Mouse (Mus musculus) neural tube, embryonic 11.5 days (tissue): Measurements from ENCODE around the gene Gm5426. TPM values are rescaled to one million over a fixed set of nuclear protein-coding genes. Genes with fewer than 3 reads are reported as not detected.

Experiments used
- ATAC-seq: fragments of 200-750 bp; cut with Nextera tagmentation; 2 replicates; pipeline ENCODE4 v1.8.0; 2017; ENCODE audit warnings: moderate number of reproducible peaks, mild to moderate bottlenecking, moderate TSS enrichment, moderate library complexity; ENCODE audit not compliant: insufficient read depth, low FRiP score, low TSS enrichment
- DNase-seq: peaks from one replicate; pipeline ENCODE4 v3.0.0-alpha.2; 2015; ENCODE audit warnings: low spot score
- H3K27ac ChIP-seq: fragments of 300-500 bp; sonication (generic); 2 replicates; pipeline ENCODE4 v1.5.1; 2014; ENCODE audit warnings: low read depth, mild to moderate bottlenecking, low read length
- H3K27me3 ChIP-seq: fragments of 300-500 bp; sonication (generic); 2 replicates; pipeline ENCODE4 v1.6.1; 2014; ENCODE audit warnings: mild to moderate bottlenecking, low read length, mixed read lengths; ENCODE audit not compliant: control insufficient read depth, insufficient read depth
- H3K36me3 ChIP-seq: fragments of 300-500 bp; sonication (generic); 2 replicates; pipeline ENCODE4 v1.6.1; 2014; ENCODE audit warnings: mild to moderate bottlenecking, low read length, moderate library complexity, mixed read lengths; ENCODE audit not compliant: control insufficient read depth, insufficient read depth
- H3K4me1 ChIP-seq: fragments of 300-500 bp; sonication (generic); 2 replicates; pipeline ENCODE4 v1.6.1; 2014; ENCODE audit warnings: low read length, mixed read lengths; ENCODE audit not compliant: control insufficient read depth, insufficient read depth
- H3K4me2 ChIP-seq: fragments of 300-500 bp; sonication (generic); 2 replicates; pipeline ENCODE4 v1.6.1; 2014; ENCODE audit warnings: low read depth, mild to moderate bottlenecking, moderate library complexity
- H3K4me3 ChIP-seq: fragments of 300-500 bp; sonication (generic); 2 replicates; pipeline ENCODE4 v1.5.1; 2014; ENCODE audit warnings: low read depth, low read length
- H3K9ac ChIP-seq: fragments of 300-500 bp; sonication (generic); 2 replicates; pipeline ENCODE4 v1.6.1; 2014; ENCODE audit warnings: mild to moderate bottlenecking, low read length
- H3K9me3 ChIP-seq: fragments of 300-500 bp; sonication (generic); 2 replicates; pipeline ENCODE4 v1.6.1; 2016; ENCODE audit warnings: low read length; ENCODE audit not compliant: control insufficient read depth
- WGBS: fragments of 180-500 bp; shearing (Covaris S2); extraction: QIAGEN DNeasy Blood & Tissue Kit; methylation state at CpG from one replicate; pipeline ENCODE4 v1.1.7; 2014; 5-methylcytosine and 5-hydroxymethylcytosine counted together
- polyA plus RNA-seq: library from polyadenylated mRNA; unstranded; fragments of >200 nt; fragmentation: Nextera tagmentation; extraction: Ambion mirVana; gene quantifications from 2 replicates; pipeline ENCODE4 v1.2.1, GENCODE M21; 2014

Gene Gm5426
- polyA plus RNA-seq, 1 experiment from 2014 or later = not detected

DNA sequence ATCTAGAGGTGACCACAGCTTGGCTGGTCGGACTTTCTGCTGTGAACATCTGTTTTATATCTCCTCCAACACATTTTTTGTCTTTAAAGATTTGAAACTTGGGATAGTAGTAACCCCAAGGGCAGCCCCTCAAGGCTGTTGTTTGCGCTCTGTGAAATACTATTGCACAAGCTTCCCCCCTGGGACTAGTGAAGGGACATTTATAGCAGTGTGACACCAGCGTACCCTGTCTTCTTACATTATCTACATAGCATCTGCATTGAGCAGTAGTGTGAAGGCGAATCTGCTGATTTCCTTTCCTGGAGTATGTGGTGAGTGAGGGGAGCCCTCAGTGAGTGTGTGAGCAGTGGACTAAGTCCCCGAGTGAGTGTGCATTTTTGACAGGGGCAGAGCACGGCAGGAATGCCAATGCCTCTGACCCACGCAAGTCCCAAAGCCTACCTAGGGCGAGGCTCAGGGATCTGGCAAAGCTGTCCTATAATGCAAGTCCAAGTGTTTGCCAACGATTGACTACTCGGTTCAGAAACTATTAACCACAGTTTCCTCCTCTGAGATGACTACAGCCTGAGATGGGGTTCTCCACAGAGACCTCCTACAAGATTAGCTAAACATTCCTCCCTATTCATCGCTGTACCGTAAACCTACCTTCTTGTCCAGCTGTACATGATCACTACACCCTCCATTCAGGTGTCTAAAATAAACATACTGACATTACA lies 14.2 kb downstream of the Gm5426 start:
- DNase-seq = no peak

DNA sequence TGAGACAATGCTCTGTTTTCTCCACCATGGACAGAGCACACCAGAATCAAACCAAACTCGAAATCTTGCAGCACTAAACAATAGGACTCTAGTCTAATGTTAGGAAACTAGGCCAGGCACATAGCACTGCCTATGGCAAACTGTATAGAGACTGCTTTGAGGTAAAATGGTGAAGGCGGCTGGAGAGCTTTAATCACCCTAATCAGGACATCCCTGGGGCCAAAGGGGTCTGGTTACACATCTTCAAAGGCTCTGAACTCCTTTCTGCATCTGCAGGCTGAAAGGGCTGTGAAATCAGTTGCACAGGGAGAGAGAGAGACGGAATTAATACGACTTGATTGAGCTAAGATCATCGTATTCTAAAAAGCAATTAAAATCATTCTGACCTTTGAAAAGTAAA lies 16.9 kb downstream of the Gm5426 start:
- Histone ChIP-seq H3K9me3 (no peaks in the 10 kb centered on the region), H3K4me2 (no peak overlapping the region), H3K4me1 (no peaks in the 10 kb centered on the region), H3K27me3 (no peaks in the 10 kb centered on the region), H3K27ac (no peak overlapping the region), H3K36me3 (no peaks in the 10 kb centered on the region), H3K9ac (no peak overlapping the region), H3K4me3 (no peak overlapping the region)
- ATAC-seq (no peak), DNase-seq (no peak)
- WGBS = 38% methylated on average over 5 of the region's 5 CpGs

More for the DNA sequence above, 14.2 kb downstream of the Gm5426 start:
- no peak overlapping the region for H3K9ac ChIP-seq
- no peaks in the 10 kb centered on the region for H3K9me3 ChIP-seq
- no peaks in the 10 kb centered on the region for H3K4me1 ChIP-seq
- no peaks in the 10 kb centered on the region for H3K27me3 ChIP-seq
- WGBS = 88% methylated on average over 12 of the region's 12 CpGs
- H3K4me2 ChIP-seq = no peak overlapping the region
- H3K4me3 ChIP-seq = no peak overlapping the region
- no peak for ATAC-seq
- no peaks in the 10 kb centered on the region for H3K36me3 ChIP-seq
- no peak overlapping the region for H3K27ac ChIP-seq

DNA sequence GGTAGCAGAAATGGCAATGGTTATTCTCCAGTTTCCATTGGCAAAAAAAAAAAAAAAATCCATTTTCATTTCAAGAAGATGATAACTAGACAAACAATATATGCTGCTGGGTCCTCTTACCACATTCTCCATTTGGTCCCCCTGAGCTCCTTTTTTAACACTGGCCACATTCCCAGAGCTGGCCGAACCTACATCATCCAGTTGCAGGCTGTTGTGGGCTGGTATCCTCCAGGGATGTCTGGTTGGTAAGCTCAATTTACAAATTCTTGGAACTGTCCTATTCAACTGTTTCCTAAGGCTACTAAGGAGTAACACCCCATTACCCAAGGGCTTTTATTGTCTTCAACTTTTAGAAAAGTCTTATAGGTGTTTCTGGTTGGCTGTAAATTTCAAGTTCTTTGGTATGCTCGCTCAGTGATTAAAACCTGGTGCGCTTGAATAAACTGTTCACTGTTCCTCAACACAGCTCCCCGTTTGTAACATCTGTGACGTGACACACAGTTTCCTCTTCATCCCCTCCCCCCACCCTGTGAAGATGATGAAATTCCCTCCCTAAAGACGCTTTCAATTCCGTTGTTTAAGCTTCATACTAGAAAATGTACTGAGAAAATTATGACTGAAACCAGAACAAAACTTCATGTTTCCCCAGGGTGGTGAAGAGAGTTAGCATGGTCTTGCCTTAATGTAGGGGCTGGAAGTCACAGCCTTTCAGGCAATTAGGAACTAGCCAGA lies 26.7 kb downstream of the Gm5426 start:
- no peak overlapping the region for H3K4me2 ChIP-seq
- WGBS = 84% methylated on average over 7 of the region's 7 CpGs
- no peak overlapping the region for H3K27ac ChIP-seq
- ATAC-seq = no peak
- no peaks in the 10 kb centered on the region for H3K36me3 ChIP-seq
- no peaks in the 10 kb centered on the region for H3K27me3 ChIP-seq
- no peak overlapping the region for H3K9ac ChIP-seq
- no peaks in the 10 kb centered on the region for H3K4me1 ChIP-seq
- H3K9me3 ChIP-seq = no peaks in the 10 kb centered on the region
- DNase-seq = no peak
- H3K4me3 ChIP-seq = no peak overlapping the region

DNA sequence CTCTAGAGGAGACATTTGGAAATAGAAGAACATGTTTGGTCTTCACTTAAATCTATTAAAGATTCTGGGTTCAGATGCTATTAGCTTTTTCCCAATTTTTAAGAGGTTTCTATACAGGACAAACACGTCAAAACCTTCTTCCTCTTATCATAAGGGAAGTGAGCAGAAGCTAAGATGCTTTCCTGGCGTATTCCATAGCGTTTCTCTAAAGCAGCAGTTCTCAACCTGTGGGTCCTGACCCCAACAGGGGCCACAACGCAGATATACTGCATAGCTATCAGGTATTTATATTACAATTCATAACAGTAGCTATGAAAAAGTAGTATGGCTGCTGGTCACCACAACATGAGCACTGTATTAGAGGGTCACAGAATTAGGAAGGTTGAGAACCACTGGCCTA lies 27.4 kb downstream of the Gm5426 start:
- no peak for ATAC-seq
- no peak overlapping the region for H3K9ac ChIP-seq
- no peaks in the 10 kb centered on the region for H3K4me1 ChIP-seq
- no peaks in the 10 kb centered on the region for H3K27me3 ChIP-seq
- no peak overlapping the region for H3K27ac ChIP-seq
- no peak overlapping the region for H3K4me3 ChIP-seq
- no peaks in the 10 kb centered on the region for H3K9me3 ChIP-seq
- no peaks in the 10 kb centered on the region for H3K36me3 ChIP-seq
- H3K4me2 ChIP-seq = no peak overlapping the region
- 89% methylated on average over 4 of the region's 4 CpGs for WGBS
- no peak for DNase-seq

DNA sequence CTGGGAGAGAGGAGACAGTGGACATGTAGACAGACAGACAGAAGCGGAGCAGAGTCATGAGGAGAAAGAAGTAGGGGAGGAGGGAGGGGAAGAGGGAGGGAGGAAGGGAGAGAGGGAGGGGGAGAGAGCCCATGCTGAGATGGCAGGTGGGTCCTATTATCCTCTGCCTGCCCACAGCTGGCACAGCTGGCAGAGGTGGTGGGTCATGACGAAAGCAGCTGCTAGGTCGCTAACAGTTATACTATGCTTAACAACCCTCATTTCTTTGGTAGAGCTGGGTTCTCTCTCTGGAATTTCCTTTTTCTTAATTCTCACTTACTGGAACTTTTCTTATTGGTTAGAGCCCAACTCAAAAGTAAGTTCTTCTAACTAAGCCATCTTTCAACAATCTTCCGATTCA lies 28.9 kb downstream of the Gm5426 start:
- Histone ChIP-seq H3K36me3 (no peaks in the 10 kb centered on the region), H3K27me3 (no peaks in the 10 kb centered on the region), H3K9ac (no peak overlapping the region), H3K4me1 (no peaks in the 10 kb centered on the region), H3K4me2 (no peak overlapping the region), H3K4me3 (no peak overlapping the region), H3K9me3 (no peaks in the 10 kb centered on the region), H3K27ac (no peak overlapping the region)
- 89% methylated on average over 4 of the region's 4 CpGs for WGBS
- DNase-seq = no peak
- ATAC-seq = no peak

DNA sequence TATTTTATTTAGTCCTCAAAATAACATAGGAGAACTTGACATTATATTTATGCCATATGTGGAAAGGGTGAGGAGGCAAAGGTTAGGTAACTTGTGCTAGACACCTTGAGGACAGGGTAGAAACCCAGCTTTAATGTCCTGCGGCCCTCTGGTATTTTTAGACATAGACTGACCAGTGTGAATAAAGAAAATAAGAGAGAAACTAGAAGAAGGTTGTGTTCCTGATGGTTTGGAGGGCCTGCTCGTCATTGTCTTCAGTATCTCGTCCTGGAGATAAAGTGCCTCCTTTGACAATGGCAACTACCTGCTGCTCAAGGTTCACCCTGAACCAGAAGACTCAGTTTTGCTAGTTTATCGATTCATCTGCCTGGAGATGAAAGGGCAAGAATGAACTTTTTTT lies 32.6 kb downstream of the Gm5426 start:
- Histone ChIP-seq H3K9me3 (no peaks in the 10 kb centered on the region), H3K4me1 (no peaks in the 10 kb centered on the region), H3K9ac (no peak overlapping the region), H3K4me2 (no peak overlapping the region), H3K4me3 (no peak overlapping the region), H3K36me3 (no peaks in the 10 kb centered on the region), H3K27ac (no peak overlapping the region), H3K27me3 (no peaks in the 10 kb centered on the region)
- DNase-seq (no peak), ATAC-seq (no peak)
- WGBS = 86% methylated on average over 4 of the region's 4 CpGs

DNA sequence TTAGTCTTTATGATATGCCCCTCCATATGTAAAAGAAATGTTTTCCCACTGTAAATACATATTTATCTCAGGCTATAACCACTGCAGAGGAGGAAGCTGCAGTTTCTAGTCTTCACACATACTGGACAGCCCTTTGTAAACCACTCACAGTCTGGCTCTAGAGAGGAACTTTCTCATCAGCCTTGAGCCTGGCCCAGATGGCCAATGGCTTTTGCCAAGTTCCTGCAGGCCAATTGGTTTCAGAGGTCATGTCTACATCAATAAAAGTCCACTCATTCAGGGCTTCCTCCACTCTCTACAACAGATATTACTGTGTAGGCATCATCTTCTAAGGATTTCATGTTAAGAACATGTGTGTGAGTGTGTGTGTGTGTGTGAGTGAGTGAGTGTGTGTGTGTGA lies 35.1 kb downstream of the Gm5426 start:
- Histone ChIP-seq H3K4me2 (no peak overlapping the region), H3K9ac (no peak overlapping the region), H3K36me3 (no peaks in the 10 kb centered on the region), H3K27ac (no peak overlapping the region), H3K4me1 (no peaks in the 10 kb centered on the region), H3K27me3 (no peaks in the 10 kb centered on the region), H3K4me3 (no peak overlapping the region), H3K9me3 (no peaks in the 10 kb centered on the region)
- ATAC-seq (no peak), DNase-seq (no peak)

DNA sequence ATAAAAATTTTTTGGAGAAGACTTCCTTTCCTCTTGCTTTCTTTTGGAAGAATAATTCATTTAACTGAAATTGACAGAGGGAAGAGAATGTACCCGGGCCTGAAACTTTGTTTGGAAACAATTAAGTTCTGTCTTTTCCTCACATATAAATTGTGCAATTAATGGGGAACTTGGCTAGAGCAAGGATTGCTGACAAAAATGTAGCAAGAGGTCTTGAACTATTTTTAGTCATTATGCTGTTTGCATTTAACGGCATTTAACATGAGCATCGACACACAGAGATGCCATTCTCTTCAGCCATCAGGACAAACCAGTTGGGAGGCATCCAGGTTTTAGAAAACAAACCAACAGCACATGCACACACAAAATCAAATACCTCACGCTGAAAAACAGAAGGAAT lies 36.6 kb downstream of the Gm5426 start:
- no peak for ATAC-seq
- DNase-seq = no peak
- Histone ChIP-seq H3K9me3 (no peaks in the 10 kb centered on the region), H3K27me3 (no peaks in the 10 kb centered on the region), H3K4me2 (no peak overlapping the region), H3K36me3 (no peaks in the 10 kb centered on the region), H3K4me1 (no peaks in the 10 kb centered on the region), H3K9ac (no peak overlapping the region), H3K27ac (no peak overlapping the region), H3K4me3 (no peak overlapping the region)
- WGBS = 88% methylated on average over 4 of the region's 4 CpGs

DNA sequence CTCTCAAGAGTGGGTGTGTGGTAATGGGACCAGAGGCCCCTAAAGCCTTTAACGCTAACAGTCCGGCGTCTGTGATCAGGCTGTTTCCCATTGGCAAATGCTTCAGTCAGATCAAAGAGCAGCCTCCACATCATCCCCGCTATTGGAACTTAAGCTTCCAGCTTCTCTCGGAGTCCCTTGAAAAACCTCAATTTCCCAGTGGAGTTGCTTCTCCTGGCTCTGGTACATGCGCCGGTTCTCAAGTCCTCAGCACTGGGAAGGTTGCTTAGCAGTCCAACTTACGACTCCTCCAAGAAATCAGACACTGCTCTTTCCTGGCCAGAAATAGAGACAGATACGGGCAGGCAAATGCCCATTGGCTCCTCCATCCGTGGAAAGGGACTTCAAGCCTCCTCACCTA lies 37.4 kb downstream of the Gm5426 start:
- Histone ChIP-seq H3K27me3 (no peaks in the 10 kb centered on the region), H3K4me3 (no peak overlapping the region), H3K9ac (no peak overlapping the region), H3K9me3 (no peaks in the 10 kb centered on the region), H3K4me1 (no peaks in the 10 kb centered on the region), H3K27ac (no peak overlapping the region), H3K4me2 (no peak overlapping the region), H3K36me3 (no peaks in the 10 kb centered on the region)
- ATAC-seq (no peak), DNase-seq (no peak)
- 77% methylated on average over 10 of the region's 10 CpGs for WGBS
